Mouse (Mus musculus): ENCODE data around the gene Tnrc6c. TPM values are rescaled to one million over a fixed set of nuclear protein-coding genes. Genes with fewer than 3 reads are reported as not detected.

Gene Tnrc6c
- polyA plus RNA-seq, 1 experiment from 2014 or later: 29.7 TPM

DNA sequence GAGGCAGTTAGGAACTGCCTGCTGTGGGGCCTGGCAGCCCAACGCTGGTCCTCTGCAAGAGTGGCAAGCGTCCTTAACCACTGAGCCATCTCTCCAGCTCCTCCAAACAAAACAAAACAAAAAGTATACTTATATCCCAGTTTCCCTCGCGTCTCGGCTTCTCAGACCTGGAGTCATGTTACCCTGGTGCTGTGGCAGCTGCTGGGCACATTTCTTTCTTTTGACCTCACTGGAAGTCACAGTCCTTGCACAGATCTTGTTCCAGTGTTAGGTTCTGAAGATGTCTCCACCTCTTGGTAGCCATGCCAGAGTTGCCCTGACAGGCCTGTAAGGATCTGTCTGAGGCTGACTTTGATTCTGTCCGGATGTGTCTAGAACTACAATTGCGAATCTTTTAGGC is 147.6 kb downstream of the Tnrc6c start:
- H3K36me3 ChIP-seq (ENCODE audit: control insufficient read depth, insufficient read depth): no peaks in the 10 kb centered on the region
- no peak overlapping the region for H3K27ac ChIP-seq (ENCODE audit: low read length)
- no peaks in the 10 kb centered on the region for H3K4me1 ChIP-seq (replicated peaks; ENCODE audit: control insufficient read depth, insufficient read depth, low read length)
- no peak overlapping the region for H3K9ac ChIP-seq (replicated peaks; ENCODE audit: low read depth, low read length)
- no peak overlapping the region for H3K4me2 ChIP-seq (ENCODE audit: low read length)
- no peaks in the 10 kb centered on the region for H3K27me3 ChIP-seq (replicated peaks; ENCODE audit: control insufficient read depth, insufficient read depth, low read length)
- H3K4me3 ChIP-seq (replicated peaks; ENCODE audit: low read length): no peak overlapping the region
- 82% methylated on average over 7 of the region's 7 CpGs for WGBS
- no peak for ATAC-seq
- no peaks in the 10 kb centered on the region for H3K9me3 ChIP-seq (ENCODE audit: control insufficient read depth, low read length)

DNA sequence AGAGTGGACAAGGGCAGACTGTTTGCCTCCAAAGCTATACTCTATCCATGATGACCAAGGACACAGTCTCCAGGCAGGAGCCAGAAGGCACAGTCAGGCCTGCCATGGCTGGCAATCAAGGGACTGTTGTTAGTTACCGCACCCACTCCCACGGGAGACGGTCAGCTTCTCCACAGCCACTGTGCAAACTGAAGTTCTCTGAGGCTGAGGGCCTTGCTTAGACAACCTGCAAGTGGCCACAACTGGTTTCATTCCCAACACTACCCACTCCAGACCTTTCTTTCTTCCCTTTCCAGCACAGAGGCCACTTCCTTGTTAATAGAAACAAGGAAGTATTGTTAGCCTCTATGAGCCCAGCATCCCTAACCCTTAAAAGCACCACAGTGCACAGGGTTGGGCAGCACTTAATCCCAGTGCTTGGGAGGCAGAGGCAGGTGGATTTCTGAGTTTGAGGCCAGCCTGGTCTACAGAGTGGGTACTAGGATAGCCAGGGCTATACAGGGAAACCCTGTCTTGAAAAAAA is 149.1 kb downstream of the Tnrc6c start:
- Histone ChIP-seq H3K4me1 (replicated peaks; ENCODE audit: control insufficient read depth, insufficient read depth, low read length) (no peaks in the 10 kb centered on the region), H3K36me3 (ENCODE audit: control insufficient read depth, insufficient read depth) (no peaks in the 10 kb centered on the region), H3K4me2 (ENCODE audit: low read length) (no peak overlapping the region), H3K9ac (replicated peaks; ENCODE audit: low read depth, low read length) (no peak overlapping the region), H3K27ac (ENCODE audit: low read length) (no peak overlapping the region), H3K9me3 (ENCODE audit: control insufficient read depth, low read length) (no peaks in the 10 kb centered on the region), H3K27me3 (replicated peaks; ENCODE audit: control insufficient read depth, insufficient read depth, low read length) (no peaks in the 10 kb centered on the region), H3K4me3 (replicated peaks; ENCODE audit: low read length) (no peak overlapping the region)
- no peak for ATAC-seq
- WGBS: 91% methylated on average over 3 of the region's 3 CpGs

DNA sequence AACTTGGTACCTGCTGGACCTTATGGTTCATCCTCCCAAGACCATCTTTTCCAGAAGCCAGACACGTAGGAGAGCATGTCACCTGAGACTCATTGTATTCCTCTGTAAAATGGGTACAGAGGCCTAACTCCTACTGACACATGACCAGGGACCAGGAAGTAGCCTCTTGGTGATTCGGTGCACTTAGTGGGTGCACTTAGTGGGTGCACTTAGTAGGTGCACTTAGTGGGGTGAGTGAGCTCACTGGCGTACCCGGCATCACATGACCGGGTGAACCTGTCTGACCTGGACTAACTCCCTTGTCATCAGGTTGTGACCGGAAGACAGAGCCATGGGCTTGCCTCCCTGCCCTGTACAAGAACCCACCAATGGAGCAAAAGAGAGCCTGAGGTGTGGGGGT is 152.7 kb downstream of the Tnrc6c start:
- no peak for ATAC-seq
- Histone ChIP-seq H3K36me3 (ENCODE audit: control insufficient read depth, insufficient read depth) (no peaks in the 10 kb centered on the region), H3K27me3 (replicated peaks; ENCODE audit: control insufficient read depth, insufficient read depth, low read length) (0 out of 2 replicates have a peak, but pooled peaks cover 6% of the 10 kb centered on the region), H3K4me1 (replicated peaks; ENCODE audit: control insufficient read depth, insufficient read depth, low read length) (peaks cover 18% of the 10 kb centered on the region), H3K27ac (ENCODE audit: low read length) (no peak overlapping the region), H3K4me3 (replicated peaks; ENCODE audit: low read length) (no peak overlapping the region), H3K4me2 (ENCODE audit: low read length) (no peak overlapping the region), H3K9ac (replicated peaks; ENCODE audit: low read depth, low read length) (no peak overlapping the region), H3K9me3 (ENCODE audit: control insufficient read depth, low read length) (no peaks in the 10 kb centered on the region)
- WGBS: 93% methylated on average over 6 of the region's 6 CpGs

DNA sequence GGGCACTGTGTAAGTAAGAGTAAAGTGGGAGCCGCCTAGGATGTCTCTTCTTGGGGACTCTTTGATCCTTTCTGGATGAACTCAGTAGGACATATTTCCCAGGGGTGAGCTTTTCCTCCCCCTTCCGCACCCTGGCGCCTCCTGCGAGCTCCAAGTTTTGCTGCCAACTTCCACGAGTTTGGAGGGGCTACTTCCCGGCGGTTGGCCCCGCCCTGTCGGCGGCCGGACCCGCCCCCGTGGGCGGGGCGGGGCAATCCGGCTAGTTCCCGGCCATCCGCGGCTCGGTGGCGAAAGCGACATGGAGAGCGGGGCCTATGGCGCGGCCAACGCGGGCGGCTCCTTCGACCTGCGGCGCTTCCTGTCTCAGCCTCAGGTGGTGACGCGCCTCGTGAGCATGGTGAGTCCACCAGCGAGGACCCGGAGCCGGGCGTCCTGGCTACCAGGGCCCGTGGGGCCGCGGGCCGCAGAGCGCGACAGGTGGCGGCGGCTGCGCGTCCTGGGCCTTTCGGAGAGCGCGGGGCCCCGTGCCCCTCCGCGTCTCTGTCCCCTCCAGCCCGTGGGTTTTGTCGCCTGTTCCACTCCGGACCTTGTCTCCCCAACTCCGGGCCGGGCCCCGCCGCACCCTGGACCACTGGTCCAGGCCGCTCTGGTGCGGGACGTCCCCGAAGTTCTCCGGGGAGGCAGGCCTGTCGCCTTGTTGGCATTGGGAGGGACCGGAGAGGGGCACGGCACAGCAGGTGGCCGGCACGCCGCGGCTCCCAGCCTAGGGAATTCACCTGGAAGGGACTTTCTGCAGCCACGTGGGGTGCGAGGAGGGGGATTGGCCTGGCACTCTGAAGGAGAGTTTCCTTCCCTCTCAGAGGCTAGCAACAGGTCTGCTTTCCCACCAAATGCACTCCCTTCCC is 155.6 kb downstream of the Tnrc6c start, which contains the start of the genes Gm20708 and Syngr2:
Gene Gm20708 (plus strand): TSS at position 262 of the 905 bp plus-strand sequence.
Gene Syngr2 (plus strand): TSS at position 262 of the 905 bp plus-strand sequence.
- Histone ChIP-seq H3K9me3 (ENCODE audit: control insufficient read depth, low read length) (no peaks in the 10 kb centered on the region), H3K4me1 (replicated peaks; ENCODE audit: control insufficient read depth, insufficient read depth, low read length) (peaks cover 18% of the 10 kb centered on the region), H3K4me2 (ENCODE audit: low read length) (peak within 1 kb of the TSS; percentile 93), H3K4me3 (replicated peaks; ENCODE audit: low read length) (peak within 1 kb of the TSS; percentile 59), H3K36me3 (ENCODE audit: control insufficient read depth, insufficient read depth) (no peaks in the 10 kb centered on the region), H3K27ac (ENCODE audit: low read length) (no peak within 1 kb of the TSS), H3K27me3 (replicated peaks; ENCODE audit: control insufficient read depth, insufficient read depth, low read length) (0 out of 2 replicates have a peak, but pooled peaks cover 6% of the 10 kb centered on the region), H3K9ac (replicated peaks; ENCODE audit: low read depth, low read length) (peak within 1 kb of the TSS; percentile 55)
- peak; percentile 59 for ATAC-seq
- WGBS: under 1% methylated on average over 73 of the region's 75 CpGs

DNA sequence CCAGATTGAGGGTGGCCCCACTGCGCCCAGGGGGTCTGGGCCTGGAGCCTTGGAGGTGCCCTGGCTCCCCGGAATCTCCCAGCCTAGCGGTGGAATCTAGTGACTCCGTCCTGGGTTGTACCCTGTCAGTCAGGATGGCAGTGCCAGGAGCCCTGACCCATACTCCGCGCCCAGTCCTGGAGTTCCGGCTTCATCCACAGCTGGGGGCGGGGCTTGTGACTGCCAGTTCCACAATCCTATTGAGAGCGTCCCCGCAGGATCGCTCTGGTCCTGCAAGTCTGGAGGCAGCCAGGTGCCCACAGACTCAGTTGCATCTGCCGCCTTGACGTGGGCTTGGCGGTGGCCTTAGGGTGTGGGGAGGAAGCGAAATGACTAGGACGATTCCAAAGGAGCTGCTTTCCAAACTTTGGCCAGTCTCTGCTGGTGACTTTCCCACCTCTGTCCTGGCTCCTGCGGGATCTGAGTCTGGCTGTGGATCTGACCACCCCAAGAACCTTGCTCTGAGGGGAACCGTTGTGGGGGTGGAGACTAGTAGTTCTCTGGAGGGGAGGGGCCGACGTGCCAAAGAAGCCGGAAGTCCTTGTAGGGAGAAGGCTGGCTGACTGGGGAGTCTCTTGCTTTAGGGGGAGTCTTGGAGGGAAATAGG is 156.4 kb downstream of the Tnrc6c start:
- WGBS: under 1% methylated on average over 21 of the region's 21 CpGs
- no peaks in the 10 kb centered on the region for H3K9me3 ChIP-seq (ENCODE audit: control insufficient read depth, low read length)
- ATAC-seq: peak; percentile 84
- peaks cover 18% of the 10 kb centered on the region for H3K4me1 ChIP-seq (replicated peaks; ENCODE audit: control insufficient read depth, insufficient read depth, low read length)
- H3K27ac ChIP-seq (ENCODE audit: low read length): no peak overlapping the region
- 0 out of 2 replicates have a peak, but pooled peaks cover 6% of the 10 kb centered on the region for H3K27me3 ChIP-seq (replicated peaks; ENCODE audit: control insufficient read depth, insufficient read depth, low read length)
- peak overlapping the region; percentile 59 for H3K4me3 ChIP-seq (replicated peaks; ENCODE audit: low read length)
- peak overlapping the region; percentile 93 for H3K4me2 ChIP-seq (ENCODE audit: low read length)
- no peaks in the 10 kb centered on the region for H3K36me3 ChIP-seq (ENCODE audit: control insufficient read depth, insufficient read depth)
- peak overlapping the region; percentile 55 for H3K9ac ChIP-seq (replicated peaks; ENCODE audit: low read depth, low read length)

Other genes starting within 250 kb of the Tnrc6c start
- gene Gm11733, start 169.9 kb upstream of the Tnrc6c start, polyA plus RNA-seq (2015; fragmentation: Nextera tagmentation; extraction: Ambion mirVana): 0.14 TPM in 1 of 2 replicates, not detected in the other
- gene Tmc8, start 127.8 kb downstream of the Tnrc6c start, polyA plus RNA-seq (2015; fragmentation: Nextera tagmentation; extraction: Ambion mirVana): 0.78 and 0.99 TPM in 2 replicates
- 2.7 and 3.3 TPM in 2 replicates for gene Tmc6, start 127.9 kb downstream of the Tnrc6c start, polyA plus RNA-seq (2015; fragmentation: Nextera tagmentation; extraction: Ambion mirVana)
- gene 6030468B19Rik, start 143.4 kb downstream of the Tnrc6c start, polyA plus RNA-seq (2015; fragmentation: Nextera tagmentation; extraction: Ambion mirVana): not detected in 2 replicates
- gene Gm20708, start 155.4 kb downstream of the Tnrc6c start, polyA plus RNA-seq (2015; fragmentation: Nextera tagmentation; extraction: Ambion mirVana): 0.19 and 0.90 TPM in 2 replicates
- gene Syngr2, start 155.4 kb downstream of the Tnrc6c start, polyA plus RNA-seq (2015; fragmentation: Nextera tagmentation; extraction: Ambion mirVana): 13.1 and 14.4 TPM in 2 replicates
- 5.2 and 7.1 TPM in 2 replicates for gene Afmid, start 171.6 kb downstream of the Tnrc6c start, polyA plus RNA-seq (2015; fragmentation: Nextera tagmentation; extraction: Ambion mirVana)
- gene Tk1, start 171.8 kb downstream of the Tnrc6c start, polyA plus RNA-seq (2015; fragmentation: Nextera tagmentation; extraction: Ambion mirVana): 37.5 and 39.7 TPM in 2 replicates
- gene Birc5, start 195.0 kb downstream of the Tnrc6c start, polyA plus RNA-seq (2015; fragmentation: Nextera tagmentation; extraction: Ambion mirVana): 72.6 and 82.9 TPM in 2 replicates
- gene Tmem235, start 206.5 kb downstream of the Tnrc6c start, polyA plus RNA-seq (2015; fragmentation: Nextera tagmentation; extraction: Ambion mirVana): not detected in 2 replicates
- 3.7 and 5.4 TPM in 2 replicates for gene Tha1, start 219.2 kb downstream of the Tnrc6c start, polyA plus RNA-seq (2015; fragmentation: Nextera tagmentation; extraction: Ambion mirVana)